Mouse (Mus musculus) urinary bladder, postnatal 14 days (tissue): ENCODE measurements around the gene Lat.
"Not testable (repeated sequence)": the region's sequence is repeated elsewhere in the genome, so short reads cannot be mapped to it uniquely, and the experiment has no call there.

Source experiments
- DNase-seq: peaks from one replicate; pipeline ENCODE4 v3.0.0; 2021; ENCODE audit warnings: low spot score

The Lat gene

GRCm38 (mm10) chr7:126369393-126369792 lies at the start of gene Lat:
Lat (minus strand) TSS chr7:126369570.
- DNase-seq, result no peak

- no peak for DNase-seq
These were observed 49.1 kb upstream of the Lat start for GRCm38 (mm10) chr7:126418496-126418895.

GRCm38 (mm10) chr7:126417606-126418005 lies 48.2 kb upstream of the Lat start:
- no peak for DNase-seq

GRCm38 (mm10) chr7:126417045-126417444 lies 47.7 kb upstream of the Lat start:
- DNase-seq, result no peak

GRCm38 (mm10) chr7:126416615-126417014 lies 47.2 kb upstream of the Lat start:
- DNase-seq, result no peak

GRCm38 (mm10) chr7:126414725-126415124 lies 45.4 kb upstream of the Lat start, which contains the start of gene Cd19:
Cd19 (minus strand) TSS chr7:126414889.
- no peak for DNase-seq

- DNase-seq, result no peak
These were observed 41.7 kb upstream of the Lat start for GRCm38 (mm10) chr7:126411061-126411460.

- DNase-seq, result no peak
These were observed 39.3 kb upstream of the Lat start for GRCm38 (mm10) chr7:126408686-126409085.

- DNase-seq, result not testable (repeated sequence)
These were observed 33.1 kb upstream of the Lat start for GRCm38 (mm10) chr7:126402518-126402917.

GRCm38 (mm10) chr7:126399548-126399947 lies 30.2 kb upstream of the Lat start:
- peak; percentile 88 for DNase-seq

GRCm38 (mm10) chr7:126397822-126398221 lies 28.5 kb upstream of the Lat start:
- DNase-seq, result no peak

- DNase-seq, result no peak
These were observed 27.9 kb upstream of the Lat start for GRCm38 (mm10) chr7:126397221-126397620.

GRCm38 (mm10) chr7:126396298-126397119 lies 27.1 kb upstream of the Lat start, which contains the start of gene Nfatc2ip:
Nfatc2ip (minus strand) TSS chr7:126396737.
- peak; percentile 92 for DNase-seq

- not testable (repeated sequence) for DNase-seq
These were observed 22.9 kb upstream of the Lat start for GRCm38 (mm10) chr7:126392086-126392884.

- DNase-seq, result no peak
These were observed 18.8 kb upstream of the Lat start for GRCm38 (mm10) chr7:126388185-126388584.

- DNase-seq, result no peak
These were observed 14.2 kb upstream of the Lat start for GRCm38 (mm10) chr7:126383565-126383964.

- DNase-seq, result peak; percentile 96
These were observed 8.1 kb upstream of the Lat start, which contains the start of gene Spns1 for GRCm38 (mm10) chr7:126377278-126378158. Spns1 (minus strand) TSS chr7:126377450.

GRCm38 (mm10) chr7:126376903-126377277 lies 7.5 kb upstream of the Lat start:
- no peak for DNase-seq

- DNase-seq, result no peak
These were observed 5.6 kb upstream of the Lat start for GRCm38 (mm10) chr7:126375012-126375411.

- no peak for DNase-seq
These were observed 5.2 kb upstream of the Lat start for GRCm38 (mm10) chr7:126374526-126374925.

- DNase-seq, result no peak
These were observed 3.6 kb upstream of the Lat start for GRCm38 (mm10) chr7:126373007-126373406.

- no peak for DNase-seq
These were observed 1.0 kb downstream of the Lat start for GRCm38 (mm10) chr7:126368367-126368766.
